Mouse (Mus musculus) gastrocnemius, postnatal 25 days (tissue): ENCODE measurements around the gene Cit. TPM values are rescaled to one million over a fixed set of nuclear protein-coding genes. Genes with fewer than 3 reads are reported as not detected.

ENCODE experiments used
- DNase-seq: peaks from one replicate; pipeline ENCODE4 v3.0.0; 2022
- total RNA-seq, 2 experiments: library from RNA; stranded (reverse); gene quantifications; 1 replicate in 1 of 2; 2 replicates in 1 of 2; pipeline ENCODE4 v1.2.3; 2021

Cit gene
- total RNA-seq, 2 experiments from 2014 or later, result 1.4 to 1.8 TPM

- DNase-seq, result no peak
Observed at GRCm38 (mm10) chr5:115971236-115971635, 126.2 kb downstream of the Cit start.

- DNase-seq, result no peak
Observed at GRCm38 (mm10) chr5:115975672-115976071, 130.6 kb downstream of the Cit start.

- no peak for DNase-seq
Observed at GRCm38 (mm10) chr5:115976446-115976845, 131.4 kb downstream of the Cit start.

GRCm38 (mm10) chr5:115977266-115977665, 132.2 kb downstream of the Cit start:
- DNase-seq, result no peak

GRCm38 (mm10) chr5:115977757-115978156, 132.7 kb downstream of the Cit start:
- DNase-seq, result peak; percentile 15

GRCm38 (mm10) chr5:115978255-115978654, 133.2 kb downstream of the Cit start:
- DNase-seq, result no peak

- DNase-seq, result peak; percentile 26
Observed at GRCm38 (mm10) chr5:115979134-115979696, 134.1 kb downstream of the Cit start.

- no peak for DNase-seq
Observed at GRCm38 (mm10) chr5:115980537-115980936, 135.5 kb downstream of the Cit start.

GRCm38 (mm10) chr5:115982671-115983373, 137.7 kb downstream of the Cit start:
- DNase-seq, result no peak

GRCm38 (mm10) chr5:115984392-115984791, 139.3 kb downstream of the Cit start:
- DNase-seq, result no peak

GRCm38 (mm10) chr5:115985101-115985500, 140.0 kb downstream of the Cit start:
- no peak for DNase-seq

GRCm38 (mm10) chr5:115987284-115987683, 142.2 kb downstream of the Cit start:
- no peak for DNase-seq

- no peak for DNase-seq
Observed at GRCm38 (mm10) chr5:115991717-115992116, 146.6 kb downstream of the Cit start.

GRCm38 (mm10) chr5:115994101-115994500, 149.0 kb downstream of the Cit start:
- no peak for DNase-seq

- no peak for DNase-seq
Observed at GRCm38 (mm10) chr5:115997376-115997775, 152.3 kb downstream of the Cit start.

- DNase-seq, result no peak
Observed at GRCm38 (mm10) chr5:116003154-116003553, 158.1 kb downstream of the Cit start.

- DNase-seq, result no peak
Observed at GRCm38 (mm10) chr5:116003825-116004224, 158.7 kb downstream of the Cit start.

GRCm38 (mm10) chr5:116004271-116004670, 159.2 kb downstream of the Cit start:
- DNase-seq, result no peak

GRCm38 (mm10) chr5:116006324-116007099, 161.4 kb downstream of the Cit start:
- peak; percentile 44 for DNase-seq

GRCm38 (mm10) chr5:116007723-116008122, 162.6 kb downstream of the Cit start:
- DNase-seq, result no peak

- no peak for DNase-seq
Observed at GRCm38 (mm10) chr5:116009091-116009851, 164.2 kb downstream of the Cit start.

GRCm38 (mm10) chr5:116009884-116010627, 165.0 kb downstream of the Cit start:
- DNase-seq, result no peak
